ENCODE assay signal across 19 mouse cellular contexts in the genomic region with DNA sequence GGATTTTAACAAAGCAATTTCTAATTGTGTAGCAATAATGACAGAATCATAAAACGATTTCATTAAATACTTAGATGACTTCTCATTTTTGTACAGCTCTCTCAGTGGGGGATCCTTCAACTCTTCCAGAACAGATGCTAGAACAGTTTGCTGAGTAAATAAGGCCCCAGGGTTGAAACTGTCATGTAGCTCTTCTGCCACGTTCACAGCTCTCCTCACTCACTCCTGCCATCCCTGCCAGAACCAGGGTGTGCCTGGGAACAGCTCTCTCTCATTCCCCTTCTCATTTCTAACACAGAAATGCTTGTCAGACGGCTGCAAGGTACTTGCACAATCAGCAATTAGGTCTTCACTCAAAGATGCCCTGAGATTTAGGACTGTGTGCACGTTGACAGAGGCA. TPM values are rescaled to one million over a fixed set of nuclear protein-coding genes. Genes with fewer than 3 reads are reported as not detected.
DNase-seq lines count a peak whose midpoint lies in the region; ATAC-seq and TF ChIP-seq lines count a peak whose summit lies in the region.
"Had no signal": no experiment of that assay in that cellular context is flagged by ENCODE, and none has a peak within 500 bp of the region (broad histone marks: within the 10 kb centered on the region; RNA-seq: fewer than 3 reads in every experiment).

No protein-coding gene starts in this region.

- no peak for TF ChIP-seq CTCF in brain, embryonic 14.5 days (IDR thresholded peaks at IDR 0.05; ENCODE audit: borderline replicate concordance, extremely low read depth, insufficient read depth, insufficient read length)

- no peaks in the 10 kb centered on the region for H3K9me3 ChIP-seq in forebrain, embryonic 14.5 days (replicated peaks; ENCODE audit: control insufficient read depth, low read length)
- H3K9me3 ChIP-seq in forebrain, embryonic 15.5 days: no peaks in the 10 kb centered on the region
- no peaks in the 10 kb centered on the region for H3K9me3 ChIP-seq in intestine, embryonic 15.5 days
- H3K9me3 ChIP-seq in intestine, embryonic 16.5 days (ENCODE audit: control insufficient read depth, low read length): no peaks in the 10 kb centered on the region
- H3K9me3 ChIP-seq: embryonic facial prominence, embryonic 13.5 days; heart, embryonic 15.5 days; hindbrain, embryonic 13.5 days had no signal

- TF ChIP-seq POLR2A in brain, embryonic 14.5 days (IDR thresholded peaks at IDR 0.05; ENCODE audit: borderline replicate concordance, extremely low read depth, insufficient read depth, insufficient read length, poor library complexity, severe bottlenecking): no peak

- DNase-seq in forebrain, embryonic 14.5 days (ENCODE audit: low spot score): peak; percentile 50
- DNase-seq in brain, adult 2 months (ENCODE audit: low read depth, low spot score): peak; percentile 67
- DNase-seq in brain, embryonic 14.5 days (ENCODE audit: low read depth): peak; percentile 50
- DNase-seq in ovary, postnatal 14 days (ENCODE audit: low spot score): no peak
- DNase-seq: adrenal gland, adult 2 months; adrenal gland, postnatal 25 days; cerebellum, adult 11 months; gastrocnemius, postnatal 14 days; heart, adult 2 months; heart, postnatal 14 days; kidney, adult 8-10 months had no signal

- H3K27ac ChIP-seq in forebrain, embryonic 14.5 days (ENCODE audit: low read depth, low read length): no peak overlapping the region
- no peak overlapping the region for H3K27ac ChIP-seq in forebrain, embryonic 15.5 days (replicated peaks)
- H3K27ac ChIP-seq in intestine, embryonic 15.5 days: no peak overlapping the region
- H3K27ac ChIP-seq in intestine, embryonic 16.5 days (ENCODE audit: low read length): no peak overlapping the region
- H3K27ac ChIP-seq: embryonic facial prominence, embryonic 13.5 days; heart, adult 2 months; heart, embryonic 15.5 days; hindbrain, embryonic 13.5 days; hindbrain, postnatal 0 days had no signal

- H3K4me1 ChIP-seq in forebrain, embryonic 14.5 days (ENCODE audit: control insufficient read depth, insufficient read depth, low read length): no peaks in the 10 kb centered on the region
- H3K4me1 ChIP-seq in forebrain, embryonic 15.5 days: 0 out of 2 replicates have a peak, but pooled peaks cover 11% of the 10 kb centered on the region
- no peaks in the 10 kb centered on the region for H3K4me1 ChIP-seq in intestine, embryonic 15.5 days (replicated peaks)
- 0 out of 2 replicates have a peak, but pooled peaks cover 5% of the 10 kb centered on the region for H3K4me1 ChIP-seq in intestine, embryonic 16.5 days (ENCODE audit: control insufficient read depth, insufficient read depth, low read length)
- H3K4me1 ChIP-seq: embryonic facial prominence, embryonic 13.5 days; heart, embryonic 15.5 days; hindbrain, embryonic 13.5 days had no signal

- H3K9ac ChIP-seq in forebrain, embryonic 14.5 days (ENCODE audit: low read length): no peak overlapping the region
- H3K9ac ChIP-seq in forebrain, embryonic 15.5 days (replicated peaks): no peak overlapping the region
- no peak overlapping the region for H3K9ac ChIP-seq in intestine, embryonic 15.5 days
- H3K9ac ChIP-seq in intestine, embryonic 16.5 days (ENCODE audit: low read depth, low read length): no peak overlapping the region
- H3K9ac ChIP-seq: embryonic facial prominence, embryonic 13.5 days; heart, embryonic 15.5 days; hindbrain, embryonic 13.5 days had no signal

- ATAC-seq in forebrain, embryonic 14.5 days: no peak; the same call in 1 of the 2 replicates
- ATAC-seq in forebrain, embryonic 15.5 days (replicated peaks): no peak
- peak; percentile 43; the same call in 1 of the 2 replicates for ATAC-seq in intestine, embryonic 15.5 days
- ATAC-seq in intestine, embryonic 16.5 days: no peak
- ATAC-seq: hindbrain, postnatal 0 days had no signal

- H3K36me3 ChIP-seq in forebrain, embryonic 14.5 days (ENCODE audit: control insufficient read depth, insufficient read depth, low read length): peaks cover 34% of the 10 kb centered on the region
- H3K36me3 ChIP-seq in forebrain, embryonic 15.5 days: peaks cover 15% of the 10 kb centered on the region
- 0 out of 2 replicates have a peak, but pooled peaks cover 3% of the 10 kb centered on the region for H3K36me3 ChIP-seq in intestine, embryonic 15.5 days
- H3K36me3 ChIP-seq in intestine, embryonic 16.5 days (ENCODE audit: control insufficient read depth, insufficient read depth, low read length): peaks cover 3% of the 10 kb centered on the region; the same call in 1 of the 2 replicates

- H3K4me3 ChIP-seq in forebrain, embryonic 14.5 days (ENCODE audit: low read depth, low read length): no peak overlapping the region
- H3K4me3 ChIP-seq in forebrain, embryonic 15.5 days: no peak overlapping the region
- no peak overlapping the region for H3K4me3 ChIP-seq in intestine, embryonic 15.5 days (replicated peaks)
- no peak overlapping the region for H3K4me3 ChIP-seq in intestine, embryonic 16.5 days (ENCODE audit: low read length)
- H3K4me3 ChIP-seq: embryonic facial prominence, embryonic 13.5 days; heart, adult 2 months; heart, embryonic 15.5 days; hindbrain, embryonic 13.5 days had no signal

- no peak overlapping the region for H3K4me2 ChIP-seq in forebrain, embryonic 14.5 days (ENCODE audit: low read length)
- H3K4me2 ChIP-seq in forebrain, embryonic 15.5 days (replicated peaks): no peak overlapping the region
- no peak overlapping the region for H3K4me2 ChIP-seq in intestine, embryonic 15.5 days (replicated peaks)
- no peak overlapping the region for H3K4me2 ChIP-seq in intestine, embryonic 16.5 days (ENCODE audit: low read depth, low read length)
- H3K4me2 ChIP-seq: embryonic facial prominence, embryonic 13.5 days; heart, embryonic 11.5 days; heart, embryonic 15.5 days; hindbrain, embryonic 13.5 days had no signal

- no peaks in the 10 kb centered on the region for H3K27me3 ChIP-seq in forebrain, embryonic 14.5 days (replicated peaks; ENCODE audit: control insufficient read depth, insufficient read depth, low read length)
- H3K27me3 ChIP-seq in forebrain, embryonic 15.5 days: no peaks in the 10 kb centered on the region
- H3K27me3 ChIP-seq in intestine, embryonic 15.5 days (replicated peaks): no peaks in the 10 kb centered on the region
- H3K27me3 ChIP-seq in intestine, embryonic 16.5 days (replicated peaks; ENCODE audit: control insufficient read depth, insufficient read depth, low read length): no peaks in the 10 kb centered on the region
- H3K27me3 ChIP-seq: embryonic facial prominence, embryonic 13.5 days; heart, embryonic 15.5 days; hindbrain, embryonic 13.5 days had no signal

- 54% methylated on average over 4 of the region's 4 CpGs for whole genome bisulfite sequencing in forebrain, embryonic 14.5 days
- WGBS in forebrain, embryonic 15.5 days: 50% methylated on average over 4 of the region's 4 CpGs
- WGBS in intestine, embryonic 15.5 days: 63% methylated on average over 4 of the region's 4 CpGs
- WGBS in intestine, embryonic 16.5 days: 60% methylated on average over 4 of the region's 4 CpGs

RNA-seq across cellular contexts. Expression of a gene that starts 9.3 kb away (rescaled TPM):
- 22.8 and 26.0 TPM in 2 replicates for polyA plus RNA-seq in forebrain, embryonic 14.5 days (2014; fragmentation: Nextera tagmentation; extraction: Ambion mirVana)
- 26.2 and 27.3 TPM in 2 replicates for polyA plus RNA-seq in forebrain, embryonic 15.5 days (2015; fragmentation: Nextera tagmentation; extraction: Ambion mirVana)
- polyA plus RNA-seq in intestine, embryonic 15.5 days (2015; fragmentation: Nextera tagmentation; extraction: Ambion mirVana): 27.9 and 29.9 TPM in 2 replicates
- 8.5 and 18.2 TPM in 2 replicates for polyA plus RNA-seq in intestine, embryonic 16.5 days (2015; fragmentation: Nextera tagmentation; extraction: Ambion mirVana)
- polyA plus RNA-seq in brain, embryonic 14.5 days (2012; rRNA removed): 23.5 and 25.1 TPM in 2 replicates

RNA-seq across cellular contexts. Expression of a gene that starts 40.6 kb away (rescaled TPM):
- polyA plus RNA-seq in forebrain, embryonic 14.5 days (2014; fragmentation: Nextera tagmentation; extraction: Ambion mirVana): 58.8 and 70.6 TPM in 2 replicates
- 61.6 and 65.9 TPM in 2 replicates for polyA plus RNA-seq in forebrain, embryonic 15.5 days (2015; fragmentation: Nextera tagmentation; extraction: Ambion mirVana)
- 68.9 and 70.2 TPM in 2 replicates for polyA plus RNA-seq in intestine, embryonic 15.5 days (2015; fragmentation: Nextera tagmentation; extraction: Ambion mirVana)
- 78.8 and 83.3 TPM in 2 replicates for polyA plus RNA-seq in intestine, embryonic 16.5 days (2015; fragmentation: Nextera tagmentation; extraction: Ambion mirVana)
- polyA plus RNA-seq in brain, embryonic 14.5 days (2012; rRNA removed): 51.0 and 51.6 TPM in 2 replicates
